Mouse (Mus musculus) embryonic facial prominence, embryonic 12.5 days (tissue): ENCODE measurements around the gene Klhdc4. TPM values are rescaled to one million over a fixed set of nuclear protein-coding genes. Genes with fewer than 3 reads are reported as not detected.

ENCODE experiments used
- polyA plus RNA-seq: library from polyadenylated mRNA; unstranded; fragments of >200 nt; fragmentation: Nextera tagmentation; extraction: Ambion mirVana; gene quantifications from 2 replicates; pipeline ENCODE4 v1.2.1, GENCODE M21; 2016

Gene Klhdc4
- polyA plus RNA-seq, 1 experiment from 2014 or later = 45.2 TPM

Other genes starting within 250 kb of the Klhdc4 start
- 214 and 232 TPM in 2 replicates for gene Map1lc3b, start 239.2 kb downstream of the Klhdc4 start, polyA plus RNA-seq
- gene Zcchc14, start 176.7 kb downstream of the Klhdc4 start, polyA plus RNA-seq = 20.0 and 21.2 TPM in 2 replicates
- 6.7 and 8.6 TPM in 2 replicates for gene Jph3, start 99.9 kb downstream of the Klhdc4 start, polyA plus RNA-seq
- 17.4 and 17.5 TPM in 2 replicates for gene Slc7a5, start 78.1 kb upstream of the Klhdc4 start, polyA plus RNA-seq
- not detected in 2 replicates for gene Car5a, start 115.3 kb upstream of the Klhdc4 start, polyA plus RNA-seq
- 46.0 and 55.6 TPM in 2 replicates for gene Banp, start 120.2 kb upstream of the Klhdc4 start, polyA plus RNA-seq